Mouse (Mus musculus) ES-E14 (cell line): ENCODE results near the gene 2900011O08Rik.

Source experiments
- CHD2 ChIP-seq: IDR thresholded peaks from 2 replicates; pipeline ENCODE4 v1.6.1; 2014; ENCODE audit warnings: mild to moderate bottlenecking, low read depth, low read length, inconsistent platforms
- MAFK ChIP-seq: IDR thresholded peaks from 2 replicates; pipeline ENCODE4 v1.6.1; 2014; ENCODE audit warnings: mild to moderate bottlenecking, low read depth, low read length, inconsistent platforms; ENCODE audit not compliant: insufficient read depth
- ZC3H11A ChIP-seq: IDR thresholded peaks from 2 replicates; pipeline ENCODE4 v1.6.1; 2012; ENCODE audit warnings: low read depth, mild to moderate bottlenecking, inconsistent platforms, low read length, borderline replicate concordance
- ZNF384 ChIP-seq: IDR thresholded peaks from 2 replicates; pipeline ENCODE4 v1.6.1; 2012; ENCODE audit warnings: low read depth, low read length, inconsistent platforms

DNA sequence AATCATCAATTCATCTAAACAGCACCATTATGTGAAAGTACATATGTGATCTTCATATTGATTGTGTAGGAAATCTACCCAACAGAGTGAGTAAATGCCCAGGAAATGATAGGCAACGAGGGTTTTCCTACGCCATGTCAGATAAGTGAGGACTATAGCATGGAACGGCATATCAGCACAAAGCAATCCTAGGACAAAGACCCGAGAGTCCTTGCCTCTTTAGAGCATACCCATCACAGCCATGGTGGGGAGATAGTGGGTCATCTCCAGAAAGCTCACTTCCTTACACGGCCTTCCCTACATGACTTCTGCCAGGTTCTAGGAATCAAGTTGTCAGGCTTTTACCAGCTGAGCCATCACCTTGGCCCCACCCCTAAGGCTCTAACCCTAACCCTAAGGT, 73.5 kb downstream of the 2900011O08Rik start:
- TF ChIP-seq ZNF384 (no peak), CHD2 (no peak), MAFK (no peak), ZC3H11A (no peak)
